Mouse (Mus musculus) liver, adult (tissue): ENCODE measurements at regions not wholly inside any gene's neighbourhood (a gene's known extent, or its start where the extent isn't known, plus 50 kb on each side); places are given as distances from the start of the nearest gene placed in this dataset.

Source experiments
- GATA4 ChIP-seq: IDR thresholded peaks from 2 replicates; pipeline ENCODE4 v1.6.1; 2014; ENCODE audit warnings: mild to moderate bottlenecking, low read length; ENCODE audit not compliant: insufficient replicate concordance

DNA sequence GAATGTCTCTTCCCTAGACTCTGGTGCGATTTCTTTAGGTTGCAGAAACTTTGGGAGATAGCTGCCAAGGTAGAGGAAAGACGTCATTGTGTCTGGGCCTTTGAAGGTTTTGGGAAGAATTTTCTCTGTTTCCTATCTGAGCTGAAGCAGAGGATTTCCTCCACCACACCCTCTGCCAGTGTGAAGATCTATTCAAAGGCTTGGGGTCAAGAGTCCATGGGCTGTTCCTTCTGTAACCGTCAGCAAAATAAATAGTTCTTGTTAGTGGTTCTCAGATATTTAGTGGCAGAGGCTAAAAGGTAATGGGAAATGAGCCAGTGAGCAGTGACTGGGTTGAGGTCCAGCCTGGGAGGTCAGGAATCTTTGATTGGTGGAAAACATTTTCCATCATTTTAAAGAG, 313.0 kb downstream of the Ets1 start:
- TF ChIP-seq GATA4, result peak; percentile 68; the same call in 1 of the 2 replicates

DNA sequence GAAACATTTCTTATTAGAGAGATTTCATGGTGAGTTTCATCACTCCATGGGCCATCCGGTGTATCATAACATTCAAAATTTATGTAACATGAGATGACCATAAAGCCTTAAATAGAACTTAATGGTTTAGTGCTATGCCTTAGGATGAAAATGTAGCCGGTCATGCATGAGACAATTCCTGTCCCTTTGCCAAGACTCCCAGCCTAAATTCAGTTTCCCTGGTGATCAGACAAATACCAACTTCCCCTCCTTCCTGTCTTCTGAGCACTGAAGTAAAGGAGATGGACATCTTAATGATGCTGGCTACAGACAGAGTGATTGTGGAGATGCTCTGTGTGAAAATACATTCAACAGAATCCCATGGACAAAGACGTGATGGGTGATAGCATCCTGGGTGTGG, 322.7 kb downstream of the Ets1 start:
- TF ChIP-seq GATA4, result no peak

DNA sequence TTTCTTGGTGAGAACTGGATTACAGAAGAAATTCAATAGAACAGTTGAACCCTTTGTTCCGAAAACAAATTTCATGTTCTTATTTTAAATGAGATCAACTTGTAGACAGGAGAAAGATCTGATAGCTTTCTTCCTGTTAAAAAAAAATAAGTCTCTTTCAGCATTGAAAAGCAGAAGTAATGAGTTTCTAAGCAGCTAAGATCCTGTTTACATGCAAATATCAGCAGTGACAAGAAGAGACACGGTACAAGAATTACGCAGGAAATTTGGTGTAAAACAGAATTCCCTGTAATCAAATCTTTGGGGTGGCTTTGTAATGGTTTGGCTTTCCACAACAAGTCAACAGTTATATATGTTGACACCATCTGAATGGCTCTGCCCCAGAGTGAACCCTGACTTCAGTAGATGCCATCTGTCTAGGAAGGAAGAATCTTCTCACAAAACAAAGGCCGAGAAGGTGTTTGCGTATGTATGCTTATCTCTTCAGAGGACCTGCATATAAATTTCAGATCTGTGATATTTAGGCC, 326.7 kb downstream of the Ets1 start:
- TF ChIP-seq GATA4, result no peak

DNA sequence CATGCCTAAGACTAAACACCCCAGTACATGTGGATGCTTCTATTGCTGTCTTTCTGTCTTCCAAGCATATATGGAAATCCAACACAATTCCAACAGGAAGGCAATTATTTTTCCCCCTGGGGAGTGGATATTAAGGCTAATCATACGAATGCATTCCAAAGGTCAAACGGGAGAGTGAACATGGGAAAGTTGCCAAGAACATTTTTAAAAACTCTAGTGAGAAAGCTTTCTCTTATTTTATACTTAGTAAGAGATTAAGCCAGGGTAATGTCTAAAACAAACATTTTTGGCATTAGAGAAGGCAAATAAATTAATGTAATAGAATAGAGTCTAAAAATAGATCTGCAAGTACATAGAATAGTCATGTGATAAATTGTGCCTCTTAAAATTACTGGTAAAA, 332.4 kb downstream of the Ets1 start:
- TF ChIP-seq GATA4, result no peak

DNA sequence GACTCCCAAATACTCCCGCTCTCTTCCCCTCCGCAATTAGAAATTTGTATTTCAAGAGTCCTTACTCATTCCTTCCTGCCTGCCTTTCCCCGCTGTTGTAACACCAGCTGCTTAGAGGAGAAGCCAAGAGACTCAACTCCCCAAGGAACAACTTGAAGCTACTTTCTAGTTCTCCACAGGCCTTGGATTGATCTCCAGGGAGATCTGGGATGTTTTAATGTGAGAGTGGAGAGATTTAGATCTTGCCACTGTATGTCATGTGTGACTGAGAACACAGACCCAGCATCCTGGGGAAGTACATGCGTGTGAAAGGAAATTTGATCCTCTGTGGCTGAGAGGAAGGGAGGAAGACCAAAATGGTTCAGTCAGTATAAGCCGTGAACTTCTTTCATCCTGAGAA, 335.4 kb downstream of the Ets1 start:
- no peak for TF ChIP-seq GATA4

DNA sequence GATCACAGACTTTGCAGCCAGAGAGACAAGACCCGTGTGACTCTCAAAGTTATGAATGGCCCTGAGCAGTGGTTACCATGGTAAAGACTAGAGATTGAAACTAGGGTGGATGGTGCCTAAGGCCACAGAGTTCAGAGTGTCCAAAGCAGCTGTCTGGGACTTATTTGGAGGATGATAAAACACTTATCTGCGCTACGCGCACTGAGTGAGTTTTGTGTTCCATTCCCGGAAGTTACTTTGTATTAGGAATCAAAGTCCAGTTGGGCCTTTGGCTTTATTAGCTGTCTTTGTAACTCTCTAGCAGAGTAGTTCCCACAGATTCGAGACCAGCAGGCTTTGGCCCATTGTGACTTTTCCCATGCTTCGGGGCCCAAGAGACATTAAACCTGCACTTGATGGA, 335.9 kb downstream of the Ets1 start:
- TF ChIP-seq GATA4, result peak; percentile 46; the same call in 1 of the 2 replicates

DNA sequence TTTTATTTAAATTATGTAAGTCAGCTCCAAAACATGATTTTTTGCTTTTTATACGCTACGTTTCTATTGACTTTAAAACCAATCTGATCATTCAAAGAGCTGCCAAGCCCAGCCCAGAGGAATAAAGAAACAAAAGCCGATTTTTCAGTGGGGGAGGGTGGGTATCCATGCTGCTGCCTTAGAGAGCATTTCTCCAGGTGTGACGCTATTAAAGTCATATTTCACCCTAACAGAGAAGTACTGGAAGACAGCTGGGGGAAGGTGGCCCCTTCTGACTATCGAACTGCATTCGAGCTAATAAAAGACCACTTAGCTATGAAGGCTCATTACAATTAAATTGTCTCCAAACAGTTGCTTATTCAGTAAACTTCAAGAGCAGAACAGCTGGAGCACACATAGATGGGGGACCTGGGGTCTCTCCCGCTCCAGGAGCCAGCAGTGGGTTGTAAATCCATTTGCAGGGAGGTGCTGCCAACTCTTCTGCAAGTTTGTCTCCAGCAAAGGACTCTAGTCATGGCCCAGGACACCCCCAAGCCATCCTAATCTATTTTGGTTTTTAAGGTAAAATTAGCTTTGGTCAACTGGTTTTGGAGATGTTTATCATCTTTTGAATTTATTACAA, 336.5 kb downstream of the Ets1 start:
- no peak for TF ChIP-seq GATA4

DNA sequence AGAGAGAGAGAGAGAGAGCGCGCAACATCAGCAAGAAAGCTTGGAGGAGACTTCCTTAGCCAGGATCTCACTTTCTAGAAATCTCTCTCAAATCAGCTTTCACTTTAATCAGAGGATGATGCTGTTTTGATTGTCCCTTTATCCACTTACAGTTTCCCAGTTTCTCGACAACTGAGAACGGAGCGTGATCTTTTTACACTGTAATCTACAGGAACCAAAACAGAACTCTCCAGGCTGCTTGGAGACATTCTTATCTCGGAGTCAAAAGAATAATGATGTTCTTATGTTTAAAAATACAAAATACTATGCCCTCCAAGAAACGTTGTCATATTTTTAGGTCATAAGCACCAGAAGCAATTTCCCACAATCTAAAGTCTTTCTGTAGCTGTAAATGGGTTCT, 341.7 kb downstream of the Ets1 start:
- TF ChIP-seq GATA4, result peak; percentile 96

DNA sequence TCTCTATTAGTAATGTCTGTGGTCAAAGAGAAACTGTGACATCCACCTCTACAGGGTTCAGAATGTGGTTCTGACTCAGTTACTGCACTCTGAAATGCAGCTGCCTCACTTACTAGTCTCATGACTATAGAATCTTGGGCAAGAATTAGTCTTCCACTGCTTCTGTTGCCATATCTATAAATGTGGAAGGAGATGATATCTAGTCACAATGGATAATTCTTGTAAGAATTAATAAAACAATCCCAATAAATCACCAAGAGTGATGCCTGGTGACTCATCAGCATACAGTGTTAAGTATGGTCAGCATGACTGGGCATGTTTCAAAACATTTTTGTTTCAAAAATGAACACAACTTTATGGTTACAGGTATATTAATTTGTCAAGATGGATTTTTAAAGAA, 344.8 kb downstream of the Ets1 start:
- TF ChIP-seq GATA4, result no peak

DNA sequence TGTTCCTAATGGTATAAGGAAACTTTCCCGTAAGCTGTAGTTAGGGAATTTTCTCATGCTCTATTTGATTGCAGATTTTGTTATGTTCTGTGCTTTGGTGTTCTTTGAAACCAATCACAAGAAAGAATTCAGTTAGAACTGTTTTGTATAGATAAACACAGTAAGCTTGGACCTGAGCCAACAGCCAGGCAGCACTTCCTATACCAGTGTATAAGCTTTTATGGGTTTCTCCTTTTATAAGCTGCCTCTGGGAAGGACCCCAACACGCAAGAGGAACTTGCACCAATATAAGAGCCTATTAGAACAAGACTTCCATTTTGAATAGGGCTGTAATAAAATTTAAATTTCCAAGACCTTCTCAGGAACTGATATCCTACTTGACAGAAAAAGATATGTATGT, 347.2 kb downstream of the Ets1 start:
- no peak for TF ChIP-seq GATA4

DNA sequence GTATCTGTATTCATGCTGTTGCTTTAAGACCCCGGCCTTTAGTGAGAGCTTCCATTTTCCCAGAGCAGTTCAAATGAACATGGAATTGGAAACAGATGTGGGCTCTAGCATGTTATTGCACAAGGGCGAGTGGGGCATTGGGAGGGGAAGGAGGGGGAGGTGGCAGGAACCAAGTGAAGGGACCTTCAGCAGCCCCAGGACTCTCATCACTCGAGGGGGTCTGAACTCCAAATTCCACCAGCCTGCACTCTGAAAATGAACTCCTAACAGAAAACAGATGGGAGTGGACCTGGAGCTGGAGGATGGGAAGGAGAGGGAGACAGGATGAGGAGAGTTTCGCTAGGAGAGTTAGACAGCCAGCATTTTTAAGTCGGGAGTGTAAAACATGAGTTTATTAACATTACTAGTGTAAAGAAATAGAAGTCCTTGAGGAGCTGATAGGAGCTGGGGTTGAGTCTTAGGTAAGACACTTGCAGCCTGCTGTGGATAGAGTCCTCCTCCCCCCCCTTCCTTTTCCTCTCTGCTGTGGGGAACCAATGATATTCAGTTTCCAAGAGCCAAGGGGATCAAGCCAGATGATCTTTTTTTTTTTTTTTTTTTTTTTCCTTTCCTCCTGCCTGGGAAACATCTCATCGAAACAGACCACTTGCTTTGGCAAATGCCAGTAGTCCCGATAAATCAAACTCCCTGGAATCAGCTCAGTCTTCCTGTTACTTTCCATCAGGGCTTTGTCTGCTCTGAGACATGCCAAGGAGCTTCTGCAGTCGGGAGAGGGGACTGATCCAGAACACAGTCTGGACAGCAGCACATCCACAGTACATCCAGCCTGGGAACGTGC, 351.0 kb downstream of the Ets1 start:
- TF ChIP-seq GATA4, result peak; percentile 30; the same call in 1 of the 2 replicates

DNA sequence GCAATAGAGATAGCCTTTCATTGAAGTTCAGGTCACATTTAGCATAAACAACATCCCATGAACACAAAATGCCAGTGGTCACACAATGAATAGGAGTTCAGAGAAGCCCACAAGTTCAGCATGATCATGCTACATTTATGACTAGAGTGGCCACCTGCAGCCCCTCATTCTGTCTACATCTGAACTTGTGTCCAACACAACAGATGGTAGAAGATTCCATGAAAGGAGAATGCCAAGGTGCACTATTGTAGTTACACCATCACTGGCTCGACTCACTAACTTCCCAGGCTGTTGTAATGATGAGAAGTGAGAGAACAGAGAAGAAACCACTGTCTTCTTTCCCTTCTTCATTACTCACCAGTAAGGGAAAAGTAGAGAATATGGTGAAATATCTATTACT, 353.0 kb downstream of the Ets1 start:
- TF ChIP-seq GATA4, result no peak

DNA sequence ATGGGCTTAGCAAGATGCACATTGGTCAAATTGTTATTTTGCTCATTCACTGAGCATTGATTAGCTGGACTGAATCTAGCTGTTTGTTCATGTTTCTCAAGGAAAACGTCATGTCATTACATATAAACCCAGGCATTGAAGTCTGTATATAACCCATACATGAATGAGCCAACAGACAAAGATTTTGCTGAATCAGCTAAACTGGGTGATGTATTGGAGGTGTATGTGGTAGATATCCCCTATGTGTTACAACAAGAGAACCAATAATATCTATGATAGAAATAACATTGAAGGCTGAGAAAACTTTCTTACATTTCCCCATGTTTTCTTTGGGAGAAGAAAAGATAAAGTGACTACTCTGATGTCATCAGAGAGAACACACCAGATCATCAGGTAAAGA, 362.3 kb downstream of the Ets1 start:
- TF ChIP-seq GATA4, result no peak

DNA sequence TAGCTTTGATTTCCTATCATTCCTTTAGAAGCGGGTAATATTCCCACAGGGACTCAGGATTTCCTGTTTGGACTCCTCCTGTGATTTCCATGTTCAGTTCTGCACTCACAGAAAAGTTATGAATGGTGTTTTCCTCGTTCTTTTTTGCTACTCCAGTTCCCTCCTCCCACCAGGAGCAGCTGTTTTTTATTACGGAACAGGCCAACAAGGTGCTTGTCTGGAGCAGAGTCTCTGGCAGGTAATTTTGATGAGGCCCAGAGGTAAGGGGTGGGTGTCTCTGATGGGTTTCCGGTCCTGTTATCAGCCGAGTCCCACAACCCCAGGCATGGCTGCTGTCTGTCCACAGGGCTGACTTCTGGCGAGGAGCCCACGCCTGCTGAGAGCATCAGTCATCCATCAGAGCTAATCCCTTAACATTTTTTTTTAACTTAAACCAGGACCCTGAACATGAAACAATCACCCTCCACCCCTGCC, 364.7 kb downstream of the Ets1 start:
- TF ChIP-seq GATA4, result no peak

DNA sequence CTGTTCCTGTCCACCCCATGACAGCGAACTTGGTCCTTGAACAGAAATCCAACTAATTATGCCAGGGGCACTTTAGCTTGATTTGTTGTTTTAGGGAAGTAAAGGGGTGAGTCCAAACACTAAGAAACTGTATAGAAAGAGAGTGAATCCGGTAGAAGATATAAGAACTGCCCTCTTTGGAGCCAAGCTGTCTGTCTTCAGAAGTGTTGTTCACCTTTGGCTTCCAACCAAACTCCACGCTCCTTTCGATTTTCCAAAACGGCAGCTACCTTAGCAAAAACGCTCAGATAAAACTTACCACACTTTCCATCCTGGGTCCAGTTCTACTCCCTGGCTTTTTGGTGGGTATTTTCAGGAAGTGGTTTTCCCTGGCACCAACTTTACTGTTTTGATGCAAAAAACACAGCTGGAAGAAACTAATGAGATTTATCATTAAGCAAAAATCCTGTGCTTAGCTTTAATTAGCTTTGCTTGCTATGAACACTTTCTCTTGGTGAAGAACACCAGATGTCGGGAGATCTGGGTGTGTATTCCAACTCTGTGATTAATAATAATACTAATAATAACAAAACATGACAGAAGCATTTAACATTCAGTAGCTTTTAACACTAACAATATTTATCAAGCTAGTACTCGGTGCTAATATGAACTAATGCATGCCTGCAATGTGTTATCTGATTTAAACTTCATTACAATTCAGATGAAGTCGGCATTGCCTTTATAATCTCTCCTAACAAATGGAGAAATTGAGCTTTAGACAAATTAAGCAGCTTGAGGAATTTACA, 365.3 kb downstream of the Ets1 start:
- no peak for TF ChIP-seq GATA4
